Mouse (Mus musculus): ENCODE measurements around the gene Tox2. TPM values are rescaled to one million over a fixed set of nuclear protein-coding genes. Genes with fewer than 3 reads are reported as not detected.

Gene Tox2
- total RNA-seq, 4 experiments from 2014 or later: 0.66 to 2.7 (median 1.0) TPM

- DNase-seq (ENCODE audit: low spot score): peak; percentile 74
Measured at GRCm38 (mm10) chr2:163362940-163363921, 160.3 kb downstream of the Tox2 start.

DNA sequence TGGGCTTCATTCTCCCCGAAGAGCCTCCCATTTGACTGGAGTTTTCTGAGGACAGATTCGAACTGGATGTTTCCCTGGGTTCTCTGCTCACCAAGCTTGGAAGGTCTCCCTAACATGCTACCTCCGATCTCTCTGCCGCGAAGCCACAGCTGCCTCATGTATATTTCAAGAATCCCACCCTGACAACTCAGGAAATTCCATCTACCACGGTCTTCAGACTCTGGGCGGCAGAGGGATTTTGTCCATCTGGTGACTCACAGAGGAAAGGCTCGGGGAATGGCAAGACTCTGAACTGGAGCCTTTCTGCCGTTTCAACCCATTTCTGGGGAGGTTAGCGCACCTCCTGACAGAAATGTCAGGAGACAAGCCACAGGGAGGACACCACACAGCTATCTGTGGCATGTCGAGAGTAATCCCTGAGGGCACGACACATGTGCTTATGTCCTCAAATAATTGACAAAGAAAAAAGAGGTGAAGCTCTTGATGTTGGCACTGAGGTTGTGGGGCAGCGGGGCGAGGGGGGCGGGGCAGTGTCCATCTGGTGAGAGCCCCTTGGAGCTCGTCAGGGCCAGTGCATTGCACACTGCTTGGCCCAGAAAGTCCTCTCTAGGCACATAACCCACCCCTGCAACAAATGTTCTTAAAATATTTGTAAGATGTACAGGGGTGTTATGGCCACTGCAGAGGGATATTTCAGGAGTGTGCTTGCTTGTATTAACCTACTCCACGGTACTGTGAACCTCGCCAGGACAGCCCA is 162.0 kb downstream of the Tox2 start:
- DNase-seq (ENCODE audit: low spot score): no peak

DNA sequence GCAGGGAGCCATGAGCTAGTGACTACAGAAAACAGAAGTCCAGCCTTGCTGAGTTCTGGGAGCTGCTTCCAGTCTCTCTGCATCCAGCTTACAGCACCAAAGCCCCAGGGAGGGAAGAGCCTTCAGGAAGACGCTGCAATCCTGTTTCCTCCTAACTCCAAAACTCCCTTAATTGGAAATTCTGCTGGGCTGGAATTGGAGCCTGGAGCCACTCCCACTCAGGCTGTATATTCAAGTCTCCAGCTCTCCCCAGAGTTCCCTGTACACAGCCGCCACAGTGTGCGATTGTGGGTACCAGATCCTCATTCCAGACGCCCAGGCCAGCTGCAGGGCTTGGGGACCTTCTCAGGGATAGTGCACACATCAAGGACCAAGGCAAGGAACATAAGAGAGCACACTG is 167.2 kb downstream of the Tox2 start:
- no peak for DNase-seq (ENCODE audit: low spot score)

GRCm38 (mm10) chr2:163372627-163373026 is 169.7 kb downstream of the Tox2 start:
- DNase-seq (ENCODE audit: low spot score): no peak

Other genes with a start within 250 kb of the Tox2 start
- gene Sgk2, start 215.8 kb upstream of the Tox2 start, total RNA-seq (2022): not detected
- 10 to 100 TPM; 19.3 to 25.0 (median 22.8) TPM for gene Ift52, start 185.8 kb upstream of the Tox2 start, total RNA-seq (2022)
- under 1 TPM in 3 of 4 experiments, not detected in 1; 0.08 to 0.41 (median 0.26) TPM for gene Mybl2, start 148.4 kb upstream of the Tox2 start, total RNA-seq (2022)
- not detected for gene Gtsf1l, start 115.3 kb upstream of the Tox2 start, total RNA-seq (2022)
- 100 to 1,000 TPM; 423 to 464 (median 433) TPM for gene Jph2, start 194.9 kb downstream of the Tox2 start, total RNA-seq (2022)
- 10 to 100 TPM; 19.4 to 21.8 (median 20.3) TPM for gene Oser1, start 221.6 kb downstream of the Tox2 start, total RNA-seq (2022)
- not detected for gene Gdap1l1, start 235.4 kb downstream of the Tox2 start, total RNA-seq (2022)